Mouse (Mus musculus) CH12.LX (cell line): ENCODE results near the gene Kmt5a. TPM values are rescaled to one million over a fixed set of nuclear protein-coding genes. Genes with fewer than 3 reads are reported as not detected.

Experiments
- DNase-seq: peaks from one replicate; pipeline ENCODE4 v3.0.0-alpha.2; 2013; ENCODE audit errors: extremely low read depth
- H3K27ac ChIP-seq: 2 replicates; pipeline ENCODE4 v1.5.1; 2012; ENCODE audit warnings: low read depth, mild to moderate bottlenecking, control low read depth, moderate library complexity; ENCODE audit not compliant: insufficient read depth
- H3K27me3 ChIP-seq: replicated peaks from 2 replicates; pipeline ENCODE3; 2012; ENCODE audit warnings: inconsistent platforms
- H3K36me3 ChIP-seq, 2 experiments: replicated peaks in 1 of 2; 2 replicates each; pipeline versions ENCODE3 to v1.6.1; 2012; ENCODE audit warnings: inconsistent platforms in 1 of 2, low read length in 1 of 2, mild to moderate bottlenecking in 1 of 2, mixed read lengths in 1 of 2, moderate library complexity in 1 of 2; ENCODE audit not compliant: control insufficient read depth in 1 of 2, insufficient read depth in 1 of 2
- H3K4me1 ChIP-seq, 2 experiments: 2 replicates each; pipeline ENCODE4 v1.6.1; 2012; ENCODE audit warnings: inconsistent platforms in 1 of 2, moderate library complexity in 1 of 2; ENCODE audit not compliant: insufficient read depth in 2 of 2, control insufficient read depth in 1 of 2
- H3K4me2 ChIP-seq: 2 replicates; pipeline ENCODE4 v1.6.1; 2012; ENCODE audit warnings: low read depth, mild to moderate bottlenecking, control low read depth; ENCODE audit not compliant: poor library complexity, insufficient read depth, severe bottlenecking
- H3K4me3 ChIP-seq, 3 experiments: fragments of 150-350 bp in 1 of 3; sonication (generic) in 1 of 3; replicated peaks in 1 of 3; 2 replicates each; pipeline versions ENCODE3 to v1.5.1; 2011 to 2012; ENCODE audit warnings: low read depth in 2 of 3, low read length in 2 of 3, mild to moderate bottlenecking in 2 of 3, moderate library complexity in 2 of 3, control low read depth in 1 of 3, improper control_type of control experiment in 1 of 3, inconsistent platforms in 1 of 3, mixed read lengths in 1 of 3; ENCODE audit not compliant: poor library complexity in 1 of 3
- H3K79me2 ChIP-seq: replicated peaks from 2 replicates; pipeline ENCODE4 v1.6.1; 2012; ENCODE audit warnings: mild to moderate bottlenecking, moderate library complexity; ENCODE audit not compliant: control insufficient read depth, poor library complexity, insufficient read depth, severe bottlenecking; ENCODE audit errors: extremely low read depth
- H3K9ac ChIP-seq: 2 replicates; pipeline ENCODE4 v1.6.1; 2012; ENCODE audit warnings: low read depth, mild to moderate bottlenecking, control low read depth, moderate library complexity; ENCODE audit not compliant: insufficient read depth
- H3K9me3 ChIP-seq: replicated peaks from 2 replicates; pipeline ENCODE3; 2012; ENCODE audit warnings: low read length, inconsistent platforms, mixed read lengths
- BHLHE40 ChIP-seq: IDR thresholded peaks from 2 replicates; pipeline ENCODE4 v1.6.1; 2011; ENCODE audit warnings: mild to moderate bottlenecking, low read depth, low read length, improper control_type of control experiment
- CHD1 ChIP-seq: IDR thresholded peaks from 2 replicates; pipeline ENCODE4 v1.6.1; 2012; ENCODE audit warnings: low read depth, low read length, improper control_type of control experiment, inconsistent platforms
- CTCF ChIP-seq, 2 experiments: IDR thresholded peaks in 1 of 2; conservative IDR thresholded peaks in 1 of 2; 2 replicates each; pipeline ENCODE4 v1.5.1; 2011 to 2012; ENCODE audit warnings: low read depth in 2 of 2, low read length in 2 of 2, improper control_type of control experiment in 1 of 2, inconsistent platforms in 1 of 2, mild to moderate bottlenecking in 1 of 2, moderate library complexity in 1 of 2
- E2F4 ChIP-seq: IDR thresholded peaks from 2 replicates; pipeline ENCODE4 v1.6.1; 2011; ENCODE audit warnings: low read depth, low read length, improper control_type of control experiment; ENCODE audit not compliant: insufficient replicate concordance
- EP300 ChIP-seq: IDR thresholded peaks from 2 replicates; pipeline ENCODE4 v1.6.1; 2011; ENCODE audit warnings: low read length, improper control_type of control experiment
- ETS1 ChIP-seq: conservative IDR thresholded peaks from 2 replicates; pipeline ENCODE4 v1.6.1; 2012; ENCODE audit warnings: low read depth, mild to moderate bottlenecking, inconsistent platforms, low read length, improper control_type of control experiment, moderate library complexity
- GABPA ChIP-seq: IDR thresholded peaks from 2 replicates; pipeline ENCODE4 v1.6.1; 2012; ENCODE audit warnings: low read depth, low read length, improper control_type of control experiment, inconsistent platforms; ENCODE audit not compliant: insufficient replicate concordance
- JUN ChIP-seq: IDR thresholded peaks from 2 replicates; pipeline ENCODE4 v1.6.1; 2011; ENCODE audit warnings: low read depth, mild to moderate bottlenecking, low read length, improper control_type of control experiment, moderate library complexity; ENCODE audit not compliant: insufficient read depth
- MAZ ChIP-seq: IDR thresholded peaks from 2 replicates; pipeline ENCODE4 v1.6.1; 2012; ENCODE audit warnings: low read depth, mild to moderate bottlenecking, inconsistent platforms, low read length, improper control_type of control experiment, moderate library complexity
- MXI1 ChIP-seq: IDR thresholded peaks from 2 replicates; pipeline ENCODE4 v1.6.1; 2011; ENCODE audit warnings: mild to moderate bottlenecking, low read depth, low read length, improper control_type of control experiment
- MYC ChIP-seq: IDR thresholded peaks from 2 replicates; pipeline ENCODE4 v1.6.1; 2011; ENCODE audit warnings: low read depth, mild to moderate bottlenecking, improper control_type of control experiment, low read length
- NELFE ChIP-seq: IDR thresholded peaks from 2 replicates; pipeline ENCODE4 v1.6.1; 2011; ENCODE audit warnings: low read depth, low read length, improper control_type of control experiment
- NRF1 ChIP-seq: IDR thresholded peaks from 2 replicates; pipeline ENCODE4 v1.6.1; 2014; ENCODE audit warnings: low read depth, mild to moderate bottlenecking, inconsistent platforms, low read length, improper control_type of control experiment, moderate library complexity
- POLR2AphosphoS2 ChIP-seq: IDR thresholded peaks from 2 replicates; pipeline ENCODE4 v1.6.1; 2011; ENCODE audit warnings: low read depth, low read length, improper control_type of control experiment
- RAD21 ChIP-seq: IDR thresholded peaks from 2 replicates; pipeline ENCODE4 v1.6.1; 2011; ENCODE audit warnings: low read depth, mild to moderate bottlenecking, low read length, improper control_type of control experiment, moderate library complexity
- RCOR1 ChIP-seq: conservative IDR thresholded peaks from 2 replicates; pipeline ENCODE4 v1.6.1; 2012; ENCODE audit warnings: low read depth, mild to moderate bottlenecking, inconsistent platforms, low read length, improper control_type of control experiment
- TBP ChIP-seq: conservative IDR thresholded peaks from 2 replicates; pipeline ENCODE4 v1.6.1; 2011; ENCODE audit warnings: low read depth, low read length, improper control_type of control experiment
- ZC3H11A ChIP-seq: IDR thresholded peaks from 2 replicates; pipeline ENCODE4 v1.6.1; 2012; ENCODE audit warnings: low read depth, mild to moderate bottlenecking, inconsistent platforms, low read length, improper control_type of control experiment
- ZKSCAN1 ChIP-seq: IDR thresholded peaks from 2 replicates; pipeline ENCODE4 v1.6.1; 2012; ENCODE audit warnings: low read depth, inconsistent platforms, low read length, improper control_type of control experiment, borderline replicate concordance
- ZNF384 ChIP-seq: IDR thresholded peaks from 2 replicates; pipeline ENCODE4 v1.6.1; 2012; ENCODE audit warnings: low read depth, low read length, improper control_type of control experiment, inconsistent platforms
- dilution Hi-C: fragments of 300-500 bp; cut with MboI; formaldehyde crosslinking; loops from 2 replicates; pipeline ENCODE4 v1.14.3; 2020; ENCODE audit warnings: low sequenced_read_pairs; ENCODE audit not compliant: extremely low pct_unique_long_range_greater_than_20kb, extremely low pct_ligation_motif_present
- in situ Hi-C: fragments of 300-500 bp; cut with MboI; formaldehyde crosslinking; loops from 3 replicates; pipeline ENCODE4 v1.14.3; 2019; ENCODE audit warnings: low sequenced_read_pairs, low pct_ligation_motif_present, low pct_unique_long_range_greater_than_20kb, mixed read lengths
- polyA plus RNA-seq: library from polyadenylated mRNA; unstranded; fragments of >175 nt; gene quantifications from 2 replicates; pipeline ENCODE4 v1.2.1, GENCODE M21; 2012; ENCODE audit warnings: low read depth; ENCODE audit not compliant: insufficient read length
- total RNA-seq, 2 experiments: library from RNA; depleted of rRNA; stranded (reverse); fragments of 300-350 nt in 1 of 2; fragments of >200 nt in 1 of 2; gene quantifications; 2 replicates each; pipeline ENCODE4 v1.2.3; 2012 to 2014

Kmt5a gene
- total and polyA plus RNA-seq, 3 experiments: 55.3 to 151 (median 62.8) TPM

- dilution Hi-C loops (no loop called here), in situ Hi-C loops (loop anchor here (5.0 kb wide), 1 partner anchor 34 kb away; no protein-coding TSS in a partner anchor)
- TF ChIP-seq BHLHE40 (no peak), MXI1 (no peak), CTCF (conservative IDR thresholded peaks at IDR 0.05 in 1 of 2, IDR thresholded peaks at IDR 0.05 in 1 of 2; ENCODE audit: low read depth in 2 of 2, low read length in 2 of 2) (peak in 1 of 2 experiments; percentile 20; a peak in 1 of 4 replicates), MYC (0 out of 2 replicates have a peak, but pooled peaks have one; percentile 15)
- Histone ChIP-seq H3K4me2 (no peak overlapping the region), H3K4me3 (no peak overlapping the region), H3K36me3 (peaks cover 41 to 79% of the 10 kb centered on the region in 2 experiments), H3K27me3 (no peaks in the 10 kb centered on the region), H3K79me2 (peaks cover 24% of the 10 kb centered on the region), H3K27ac (no peak overlapping the region), H3K4me1 (no peaks in the 10 kb centered on the region), H3K9ac (no peak overlapping the region), H3K9me3 (no peaks in the 10 kb centered on the region)
- DNase-seq: no peak
Measured at GRCm38 (mm10) chr5:124410808-124411207, 28.9 kb upstream of the Kmt5a start.

GRCm38 (mm10) chr5:124412163-124412562 is 27.6 kb upstream of the Kmt5a start:
- Histone ChIP-seq H3K27ac (no peak overlapping the region), H3K27me3 (no peaks in the 10 kb centered on the region), H3K9ac (no peak overlapping the region), H3K4me3 (no peak overlapping the region), H3K36me3 (peaks cover 32 to 73% of the 10 kb centered on the region in 2 experiments), H3K9me3 (no peaks in the 10 kb centered on the region), H3K4me1 (0 out of 4 replicates have a peak, but pooled peaks cover 0 to 2% of the 10 kb centered on the region in 2 experiments), H3K79me2 (peaks cover 38% of the 10 kb centered on the region), H3K4me2 (no peak overlapping the region)
- DNase-seq: no peak
- no peak for TF ChIP-seq NELFE
- TF ChIP-seq MYC: no peak
- TF ChIP-seq NRF1: no peak
- TF ChIP-seq POLR2AphosphoS2: no peak
- no peak for TF ChIP-seq ETS1
- TF ChIP-seq ZC3H11A: no peak
- TF ChIP-seq ZKSCAN1: no peak
- no peak for TF ChIP-seq E2F4
- TF ChIP-seq CHD1: no peak
- TF ChIP-seq ZNF384: no peak
- no peak for TF ChIP-seq RCOR1
- TF ChIP-seq CTCF (conservative IDR thresholded peaks at IDR 0.05 in 1 of 2, IDR thresholded peaks at IDR 0.05 in 1 of 2; ENCODE audit: low read depth in 2 of 2, low read length in 2 of 2): no peak
- no peak for TF ChIP-seq EP300
- no peak for TF ChIP-seq RAD21
- TF ChIP-seq JUN: no peak
- TF ChIP-seq MAZ: no peak
- no peak for TF ChIP-seq TBP
- no peak for TF ChIP-seq GABPA
- dilution Hi-C loops: no loop called here
- in situ Hi-C loops: loop anchor here (5.0 kb wide), 1 partner anchor 35 kb away; no protein-coding TSS in a partner anchor
